Mouse (Mus musculus): ENCODE measurements around the gene Traf5. TPM values are rescaled to one million over a fixed set of nuclear protein-coding genes. Genes with fewer than 3 reads are reported as not detected.

Gene Traf5
- polyA plus RNA-seq, 1 experiment from 2014 or later: 23.2 TPM

- DNase-seq (ENCODE audit: low read depth, low spot score) (no peak), ATAC-seq (no peak)
- CTCF ChIA-PET: interaction anchor here (0.9 to 1.8 kb wide), 2 partner anchors 57 to 80 kb away, joined by 3 to 5 read pairs; no protein-coding TSS in a partner anchor
- no peak for TF ChIP-seq CTCF (IDR thresholded peaks at IDR 0.05)
- in situ Hi-C loops (cut with MboI; ENCODE audit: low pct_unique_long_range_greater_than_20kb): no loop called here
- POLR2A ChIA-PET: no interaction called here
- H3K27me3 ChIP-seq: no peaks in the 10 kb centered on the region
These were observed 95.7 kb downstream of the Traf5 start for GRCm38 (mm10) chr1:191996621-191997185.

- in situ Hi-C loops (cut with MboI; ENCODE audit: low pct_unique_long_range_greater_than_20kb): no loop called here
- POLR2A ChIA-PET: no interaction called here
- TF ChIP-seq CTCF (IDR thresholded peaks at IDR 0.05): no peak
- no peak for ATAC-seq
- no peak for DNase-seq (ENCODE audit: low read depth, low spot score)
- CTCF ChIA-PET: interaction anchor here (0.9 to 1.8 kb wide), 2 partner anchors 58 to 81 kb away, joined by 3 to 5 read pairs; no protein-coding TSS in a partner anchor
- no peaks in the 10 kb centered on the region for H3K27me3 ChIP-seq
These were observed 96.4 kb downstream of the Traf5 start for GRCm38 (mm10) chr1:191995916-191996315.

- H3K27me3 ChIP-seq: no peaks in the 10 kb centered on the region
- POLR2A ChIA-PET: no interaction called here
- no peak for ATAC-seq
- in situ Hi-C loops (cut with MboI; ENCODE audit: low pct_unique_long_range_greater_than_20kb): no loop called here
- TF ChIP-seq CTCF (IDR thresholded peaks at IDR 0.05): peak; percentile 76
- CTCF ChIA-PET: interaction anchor here (1.8 kb wide), 1 partner anchor 58 kb away, joined by 5 read pairs; no protein-coding TSS in a partner anchor
- no peak for DNase-seq (ENCODE audit: low read depth, low spot score)
These were observed 96.9 kb downstream of the Traf5 start for GRCm38 (mm10) chr1:191995488-191995887.

- in situ Hi-C loops (cut with MboI; ENCODE audit: low pct_unique_long_range_greater_than_20kb): no loop called here
- no peak for TF ChIP-seq CTCF (IDR thresholded peaks at IDR 0.05)
- H3K27me3 ChIP-seq: no peaks in the 10 kb centered on the region
- ChIA-PET POLR2A (no interaction called here), CTCF (interaction anchor here (0.7 to 1.8 kb wide), 3 partner anchors 59 to 619 kb away, joined by 3 to 5 read pairs (median 4); partner anchors contain the start of gene Traf5)
- DNase-seq (ENCODE audit: low read depth, low spot score) (no peak), ATAC-seq (no peak)
These were observed 97.9 kb downstream of the Traf5 start for GRCm38 (mm10) chr1:191994476-191994875.

- DNase-seq (ENCODE audit: low read depth, low spot score) (no peak), ATAC-seq (no peak)
- POLR2A ChIA-PET: no interaction called here
- no peak for TF ChIP-seq CTCF (IDR thresholded peaks at IDR 0.05)
- H3K27me3 ChIP-seq: no peaks in the 10 kb centered on the region
- in situ Hi-C loops (cut with MboI; ENCODE audit: low pct_unique_long_range_greater_than_20kb): no loop called here
- CTCF ChIA-PET: interaction anchor here (1.0 to 1.2 kb wide), 3 partner anchors 8 to 66 kb away, joined by 3 to 4 read pairs (median 4); no protein-coding TSS in a partner anchor
These were observed 100.1 kb downstream of the Traf5 start for GRCm38 (mm10) chr1:191992040-191992780.

- in situ Hi-C loops (cut with MboI; ENCODE audit: low pct_unique_long_range_greater_than_20kb): no loop called here
- POLR2A ChIA-PET: no interaction called here
- no peaks in the 10 kb centered on the region for H3K27me3 ChIP-seq
- ATAC-seq (peak; percentile 57), DNase-seq (ENCODE audit: low read depth, low spot score) (no peak)
- CTCF ChIA-PET: no interaction called here
- TF ChIP-seq CTCF (IDR thresholded peaks at IDR 0.05): no peak
These were observed 102.4 kb downstream of the Traf5 start for GRCm38 (mm10) chr1:191989994-191990393.

- ATAC-seq: no peak
- no peak for TF ChIP-seq CTCF (IDR thresholded peaks at IDR 0.05)
- in situ Hi-C loops (cut with MboI; ENCODE audit: low pct_unique_long_range_greater_than_20kb): no loop called here
- POLR2A ChIA-PET: no interaction called here
- H3K27me3 ChIP-seq: no peaks in the 10 kb centered on the region
- CTCF ChIA-PET: interaction anchor here (1.6 kb wide), 1 partner anchor 64 kb away, joined by 4 read pairs; no protein-coding TSS in a partner anchor
- no peak for DNase-seq (ENCODE audit: low read depth, low spot score)
These were observed 103.3 kb downstream of the Traf5 start for GRCm38 (mm10) chr1:191989060-191989459.

- in situ Hi-C loops (cut with MboI; ENCODE audit: low pct_unique_long_range_greater_than_20kb): no loop called here
- DNase-seq (ENCODE audit: low read depth, low spot score) (no peak), ATAC-seq (no peak)
- ChIA-PET CTCF (interaction anchor here (1.6 kb wide), 1 partner anchor 64 kb away, joined by 4 read pairs; no protein-coding TSS in a partner anchor), POLR2A (no interaction called here)
- no peaks in the 10 kb centered on the region for H3K27me3 ChIP-seq
- TF ChIP-seq CTCF (IDR thresholded peaks at IDR 0.05): no peak
These were observed 103.7 kb downstream of the Traf5 start for GRCm38 (mm10) chr1:191988646-191989045.

GRCm38 (mm10) chr1:191987481-191987769, 104.9 kb downstream of the Traf5 start:
- ATAC-seq (no peak), DNase-seq (ENCODE audit: low read depth, low spot score) (no peak)
- in situ Hi-C loops (cut with MboI; ENCODE audit: low pct_unique_long_range_greater_than_20kb): no loop called here
- H3K27me3 ChIP-seq: no peaks in the 10 kb centered on the region
- POLR2A ChIA-PET: interaction anchor here (1.0 kb wide), 1 partner anchor 152 kb away, joined by 3 read pairs; no protein-coding TSS in a partner anchor
- TF ChIP-seq CTCF (IDR thresholded peaks at IDR 0.05): no peak
- CTCF ChIA-PET: interaction anchor here (1.0 to 1.6 kb wide), 2 partner anchors 23 to 66 kb away, joined by 3 to 4 read pairs; no protein-coding TSS in a partner anchor

GRCm38 (mm10) chr1:191986674-191987480, 105.5 kb downstream of the Traf5 start:
- ChIA-PET POLR2A (interaction anchor here (1.0 kb wide), 1 partner anchor 151 kb away, joined by 3 read pairs; no protein-coding TSS in a partner anchor), CTCF (interaction anchor here (1.0 kb wide), 1 partner anchor 22 kb away, joined by 3 read pairs; no protein-coding TSS in a partner anchor)
- in situ Hi-C loops (cut with MboI; ENCODE audit: low pct_unique_long_range_greater_than_20kb): no loop called here
- ATAC-seq (no peak), DNase-seq (ENCODE audit: low read depth, low spot score) (no peak)
- no peaks in the 10 kb centered on the region for H3K27me3 ChIP-seq
- no peak for TF ChIP-seq CTCF (IDR thresholded peaks at IDR 0.05)

All from Patski (cell line).